Mouse (Mus musculus) kidney, embryonic 14.5 days (tissue): ENCODE results near the gene Dlec1. TPM values are rescaled to one million over a fixed set of nuclear protein-coding genes. Genes with fewer than 3 reads are reported as not detected.
A peak's percentile ranks its signal among the peaks of the same experiment; 100 is the strongest.

Experiments used
- ATAC-seq: fragments of 200-750 bp; cut with Nextera tagmentation; 2 replicates; pipeline ENCODE4 v1.8.0; 2017; ENCODE audit warnings: moderate number of reproducible peaks, mild to moderate bottlenecking, moderate TSS enrichment, moderate library complexity; ENCODE audit not compliant: low FRiP score, low TSS enrichment
- H3K27ac ChIP-seq: fragments of 300-500 bp; sonication (generic); 2 replicates; pipeline ENCODE4 v1.5.1; 2014; ENCODE audit warnings: low read depth, mild to moderate bottlenecking, low read length, moderate library complexity, mixed read lengths
- H3K27me3 ChIP-seq: fragments of 300-500 bp; sonication (generic); 2 replicates; pipeline ENCODE4 v1.6.1; 2014; ENCODE audit warnings: mild to moderate bottlenecking, low read length; ENCODE audit not compliant: control insufficient read depth, insufficient read depth
- H3K36me3 ChIP-seq: fragments of 300-500 bp; sonication (generic); 2 replicates; pipeline ENCODE4 v1.6.1; 2014; ENCODE audit warnings: low read length, mixed read lengths; ENCODE audit not compliant: control insufficient read depth, insufficient read depth
- H3K4me1 ChIP-seq: fragments of 300-500 bp; sonication (generic); 2 replicates; pipeline ENCODE4 v1.6.1; 2014; ENCODE audit warnings: low read length, mixed read lengths; ENCODE audit not compliant: control insufficient read depth, insufficient read depth
- H3K4me2 ChIP-seq: fragments of 300-500 bp; sonication (generic); replicated peaks from 2 replicates; pipeline ENCODE4 v1.6.1; 2014; ENCODE audit warnings: low read depth, mild to moderate bottlenecking, low read length
- H3K4me3 ChIP-seq: fragments of 300-500 bp; sonication (generic); 2 replicates; pipeline ENCODE4 v1.5.1; 2014; ENCODE audit warnings: mild to moderate bottlenecking, low read length
- H3K9ac ChIP-seq: fragments of 300-500 bp; sonication (generic); 2 replicates; pipeline ENCODE4 v1.6.1; 2014; ENCODE audit warnings: low read depth, mild to moderate bottlenecking, low read length, moderate library complexity
- H3K9me3 ChIP-seq: fragments of 300-500 bp; sonication (generic); 2 replicates; pipeline ENCODE4 v1.6.1; 2016; ENCODE audit warnings: low read length; ENCODE audit not compliant: control insufficient read depth
- WGBS: fragments of 180-500 bp; shearing (Covaris S2); extraction: QIAGEN DNeasy Blood & Tissue Kit; methylation state at CpG from one replicate; pipeline ENCODE4 v1.1.7; 2014; 5-methylcytosine and 5-hydroxymethylcytosine counted together
- polyA plus RNA-seq: library from polyadenylated mRNA; unstranded; fragments of >200 nt; fragmentation: Nextera tagmentation; extraction: Ambion mirVana; gene quantifications from 2 replicates; pipeline ENCODE4 v1.2.1, GENCODE M21; 2014

Dlec1 gene
- polyA plus RNA-seq, 1 experiment from 2014 or later: 3.2 TPM

DNA sequence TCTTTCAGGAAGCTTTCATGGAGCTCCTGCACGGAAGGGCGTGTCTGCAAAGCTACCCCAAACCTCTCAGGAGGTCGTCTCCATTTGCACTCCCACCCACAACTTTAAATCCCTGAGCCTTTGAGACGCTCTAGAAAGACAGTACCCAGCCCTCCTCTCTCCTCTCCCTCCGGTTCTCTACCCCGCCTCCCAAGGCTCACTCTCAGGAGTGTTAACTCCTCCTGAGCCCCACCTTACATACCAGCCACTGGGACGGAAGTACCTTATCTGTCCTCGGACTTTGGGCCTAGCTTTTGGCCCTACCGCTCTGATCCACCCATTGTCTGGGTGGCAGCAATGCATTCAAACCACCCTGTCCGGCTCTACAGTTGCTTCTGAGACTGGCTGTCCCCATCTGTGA lies 18.3 kb upstream of the Dlec1 start:
- Histone ChIP-seq H3K4me3 (no peak overlapping the region), H3K4me1 (peaks cover 21% of the 10 kb centered on the region), H3K27ac (no peak overlapping the region), H3K36me3 (no peaks in the 10 kb centered on the region), H3K27me3 (no peaks in the 10 kb centered on the region), H3K4me2 (no peak overlapping the region), H3K9ac (no peak overlapping the region), H3K9me3 (no peaks in the 10 kb centered on the region)
- WGBS: 77% methylated on average over 10 of the region's 10 CpGs
- no peak for ATAC-seq

DNA sequence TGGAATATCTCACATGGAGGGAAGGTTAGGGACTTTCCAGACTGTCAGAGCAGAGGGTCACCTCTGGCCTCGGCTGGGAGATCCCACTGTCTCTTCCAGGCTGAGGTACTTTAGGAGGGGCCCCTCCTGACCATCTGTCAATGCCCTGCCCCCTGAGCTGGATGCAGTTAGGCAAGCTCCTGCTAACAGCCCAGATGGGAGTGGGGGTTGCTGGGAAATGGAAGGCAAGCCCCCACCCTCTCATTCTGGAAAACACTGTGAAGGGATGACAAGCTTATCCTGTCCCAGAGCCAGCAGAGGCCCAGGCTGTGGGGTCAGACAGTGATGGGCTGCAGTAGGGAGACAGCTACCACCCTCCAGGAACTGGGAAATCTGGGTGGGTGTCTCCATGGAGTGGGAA lies 15.8 kb upstream of the Dlec1 start:
- no peak overlapping the region for H3K27ac ChIP-seq
- H3K27me3 ChIP-seq: peaks cover under 1% of the 10 kb centered on the region; the same call in 1 of the 2 replicates
- no peak for ATAC-seq
- no peaks in the 10 kb centered on the region for H3K36me3 ChIP-seq
- no peak overlapping the region for H3K4me3 ChIP-seq
- H3K4me1 ChIP-seq: peaks cover 24% of the 10 kb centered on the region
- WGBS: 8% methylated on average over 1 of the region's 1 CpGs
- H3K9me3 ChIP-seq: no peaks in the 10 kb centered on the region
- no peak overlapping the region for H3K9ac ChIP-seq
- no peak overlapping the region for H3K4me2 ChIP-seq

DNA sequence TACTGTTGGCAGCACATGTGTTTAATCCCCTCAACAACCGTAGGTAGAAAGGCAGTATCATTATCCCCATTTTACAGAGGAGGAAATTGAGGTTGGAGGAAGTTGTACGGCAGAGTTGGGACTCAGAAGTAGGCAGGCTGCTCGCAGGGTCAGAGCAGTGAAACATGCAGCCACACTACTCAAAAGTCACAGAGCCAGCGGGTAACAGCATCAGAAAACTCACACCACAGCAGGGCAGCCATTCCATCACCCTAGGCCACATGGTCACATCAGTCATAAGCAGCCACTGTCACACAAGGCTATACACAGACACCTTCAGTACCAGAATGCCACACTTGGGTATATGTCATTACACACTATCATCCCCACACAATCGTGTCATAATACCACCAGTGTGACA lies 15.0 kb upstream of the Dlec1 start:
- Histone ChIP-seq H3K9me3 (no peaks in the 10 kb centered on the region), H3K27me3 (peaks cover 4% of the 10 kb centered on the region; the same call in 1 of the 2 replicates), H3K36me3 (no peaks in the 10 kb centered on the region), H3K27ac (no peak overlapping the region), H3K4me1 (peaks cover 27% of the 10 kb centered on the region), H3K4me3 (no peak overlapping the region), H3K9ac (no peak overlapping the region), H3K4me2 (peak overlapping the region; percentile 55; the same call in 1 of the 2 replicates)
- no peak for ATAC-seq
- WGBS: 82% methylated on average over 5 of the region's 5 CpGs

DNA sequence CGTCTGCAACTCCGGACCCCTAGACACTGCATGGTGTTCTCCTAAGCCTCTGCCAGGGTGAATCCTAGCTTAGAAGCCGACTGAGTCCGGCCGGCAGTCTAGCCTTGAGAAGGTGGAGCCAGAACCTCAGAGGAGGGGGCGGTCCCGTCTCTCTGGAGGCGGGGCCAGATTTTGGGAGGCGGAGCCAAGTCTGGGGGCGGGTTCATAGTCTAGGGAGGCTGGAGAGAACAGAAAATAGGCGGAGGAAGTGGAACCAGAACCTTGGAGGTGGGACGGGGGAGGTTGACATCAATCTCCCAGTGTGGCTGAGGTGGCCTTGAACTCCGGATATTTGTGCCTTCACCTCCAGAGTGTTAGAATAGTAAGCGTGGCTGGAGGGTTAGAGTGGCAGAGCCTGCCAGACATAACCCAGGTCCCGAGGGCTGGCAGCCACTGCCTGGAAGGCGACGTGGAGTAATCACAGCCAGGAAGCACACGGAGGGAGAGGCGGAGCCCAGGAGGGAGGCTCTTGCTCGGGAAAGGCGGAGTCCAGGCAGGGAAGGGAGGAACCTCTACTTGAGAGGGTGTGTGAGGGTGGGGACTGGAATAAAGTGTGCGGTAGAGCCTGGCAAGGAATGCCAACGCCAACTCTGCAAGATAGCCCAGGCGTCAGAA lies 14.0 kb upstream of the Dlec1 start:
- H3K9ac ChIP-seq: 0 out of 2 replicates have a peak overlapping the region, but pooled peaks have one; percentile 25
- H3K9me3 ChIP-seq: no peaks in the 10 kb centered on the region
- peak overlapping the region; percentile 55 for H3K4me2 ChIP-seq
- ATAC-seq: peak; percentile 86
- peak overlapping the region; percentile 43 for H3K4me3 ChIP-seq
- peaks cover 26% of the 10 kb centered on the region for H3K4me1 ChIP-seq
- peak overlapping the region; percentile 76 for H3K27ac ChIP-seq
- H3K27me3 ChIP-seq: peaks cover 4% of the 10 kb centered on the region; the same call in 1 of the 2 replicates
- no peaks in the 10 kb centered on the region for H3K36me3 ChIP-seq
- under 1% methylated on average over 24 of the region's 24 CpGs for WGBS

DNA sequence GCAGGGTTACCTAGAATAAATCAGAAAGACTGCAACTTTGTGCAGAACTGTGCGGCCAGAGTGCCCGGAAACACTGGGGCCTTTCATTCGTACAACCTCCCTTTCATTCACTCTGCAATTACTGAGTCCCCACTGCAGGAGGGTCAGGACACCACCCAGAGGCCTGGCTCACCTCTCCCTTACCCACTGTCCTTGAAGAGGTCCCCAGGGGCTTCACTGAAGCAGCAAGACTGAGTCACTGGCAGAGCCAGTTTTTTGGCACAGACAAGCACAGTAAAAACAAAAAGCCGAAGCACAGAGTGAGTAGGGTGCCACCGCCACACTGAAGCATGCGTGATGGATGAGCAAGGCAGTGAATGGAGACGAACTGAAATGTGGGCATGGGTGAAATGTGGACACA lies 12.8 kb upstream of the Dlec1 start:
- no peak overlapping the region for H3K4me2 ChIP-seq
- no peak overlapping the region for H3K27ac ChIP-seq
- 69% methylated on average over 7 of the region's 7 CpGs for WGBS
- H3K4me1 ChIP-seq: peaks cover 26% of the 10 kb centered on the region
- H3K27me3 ChIP-seq: peaks cover 4% of the 10 kb centered on the region; the same call in 1 of the 2 replicates
- no peak overlapping the region for H3K9ac ChIP-seq
- ATAC-seq: no peak
- no peaks in the 10 kb centered on the region for H3K9me3 ChIP-seq
- no peak overlapping the region for H3K4me3 ChIP-seq
- H3K36me3 ChIP-seq: no peaks in the 10 kb centered on the region

DNA sequence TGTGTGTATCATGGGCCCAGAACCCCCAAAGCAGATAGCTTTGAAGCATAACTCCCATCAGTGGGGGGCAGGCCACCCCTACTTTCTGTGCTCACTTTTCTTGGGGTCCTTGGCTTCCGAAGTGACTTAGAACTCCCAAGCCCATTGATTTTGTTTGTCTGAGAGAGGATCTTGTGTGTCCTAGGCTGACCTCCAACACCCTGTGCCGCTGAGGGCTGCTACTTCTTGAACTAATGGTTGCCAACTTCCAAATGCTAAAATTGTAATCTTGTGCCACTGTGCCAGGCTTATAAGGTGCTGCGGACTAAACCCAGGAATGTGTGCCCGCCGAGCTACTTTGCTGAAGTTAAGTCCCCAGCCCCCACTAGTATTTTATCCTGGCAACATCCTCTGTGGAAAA lies 11.8 kb upstream of the Dlec1 start:
- H3K4me1 ChIP-seq: peaks cover 20% of the 10 kb centered on the region
- no peak for ATAC-seq
- H3K36me3 ChIP-seq: no peaks in the 10 kb centered on the region
- H3K4me3 ChIP-seq: no peak overlapping the region
- H3K9me3 ChIP-seq: no peaks in the 10 kb centered on the region
- peaks cover 4% of the 10 kb centered on the region; the same call in 1 of the 2 replicates for H3K27me3 ChIP-seq
- 96% methylated on average over 5 of the region's 5 CpGs for WGBS
- no peak overlapping the region for H3K4me2 ChIP-seq
- H3K27ac ChIP-seq: no peak overlapping the region
- no peak overlapping the region for H3K9ac ChIP-seq

DNA sequence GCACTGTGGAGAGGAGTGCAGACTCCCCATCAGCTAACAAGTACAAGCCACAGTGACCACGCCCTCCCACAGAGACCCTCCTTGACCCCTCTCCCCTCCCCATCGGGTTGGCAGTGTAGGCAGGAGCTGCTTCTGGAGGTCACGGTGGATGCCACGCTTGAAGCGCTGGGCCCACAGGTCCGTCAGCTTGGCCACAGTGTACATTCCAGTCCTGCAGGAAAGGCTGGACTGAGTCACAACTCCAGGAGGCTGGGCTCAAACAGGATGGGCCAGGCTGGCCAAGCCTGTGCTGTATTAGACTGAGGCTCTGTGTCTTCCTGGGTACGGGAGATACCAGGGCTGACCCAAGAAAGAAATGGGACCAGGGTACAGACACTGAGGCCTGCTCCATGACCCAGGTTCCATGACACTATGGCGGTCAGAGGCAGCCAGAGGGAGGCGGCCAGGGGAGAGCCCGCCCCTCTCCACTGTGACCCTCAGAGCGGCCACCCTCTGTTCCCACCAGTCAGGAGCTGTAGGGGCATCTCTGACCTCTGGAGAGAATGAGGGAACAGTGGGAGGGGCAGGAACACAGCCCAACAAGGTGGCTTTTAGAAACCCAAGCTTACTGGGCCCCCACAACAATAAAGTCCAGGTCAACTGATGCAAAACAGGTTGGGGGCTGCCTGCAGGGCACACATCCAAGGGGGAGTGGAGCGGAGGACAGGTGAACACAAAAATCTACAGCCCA lies 10.5 kb upstream of the Dlec1 start:
- peaks cover 20% of the 10 kb centered on the region for H3K4me1 ChIP-seq
- peaks cover 4% of the 10 kb centered on the region; the same call in 1 of the 2 replicates for H3K27me3 ChIP-seq
- no peak overlapping the region for H3K9ac ChIP-seq
- WGBS: 57% methylated on average over 12 of the region's 12 CpGs
- H3K36me3 ChIP-seq: no peaks in the 10 kb centered on the region
- H3K4me2 ChIP-seq: peak overlapping the region; percentile 80
- no peaks in the 10 kb centered on the region for H3K9me3 ChIP-seq
- no peak for ATAC-seq
- H3K27ac ChIP-seq: no peak overlapping the region
- no peak overlapping the region for H3K4me3 ChIP-seq

DNA sequence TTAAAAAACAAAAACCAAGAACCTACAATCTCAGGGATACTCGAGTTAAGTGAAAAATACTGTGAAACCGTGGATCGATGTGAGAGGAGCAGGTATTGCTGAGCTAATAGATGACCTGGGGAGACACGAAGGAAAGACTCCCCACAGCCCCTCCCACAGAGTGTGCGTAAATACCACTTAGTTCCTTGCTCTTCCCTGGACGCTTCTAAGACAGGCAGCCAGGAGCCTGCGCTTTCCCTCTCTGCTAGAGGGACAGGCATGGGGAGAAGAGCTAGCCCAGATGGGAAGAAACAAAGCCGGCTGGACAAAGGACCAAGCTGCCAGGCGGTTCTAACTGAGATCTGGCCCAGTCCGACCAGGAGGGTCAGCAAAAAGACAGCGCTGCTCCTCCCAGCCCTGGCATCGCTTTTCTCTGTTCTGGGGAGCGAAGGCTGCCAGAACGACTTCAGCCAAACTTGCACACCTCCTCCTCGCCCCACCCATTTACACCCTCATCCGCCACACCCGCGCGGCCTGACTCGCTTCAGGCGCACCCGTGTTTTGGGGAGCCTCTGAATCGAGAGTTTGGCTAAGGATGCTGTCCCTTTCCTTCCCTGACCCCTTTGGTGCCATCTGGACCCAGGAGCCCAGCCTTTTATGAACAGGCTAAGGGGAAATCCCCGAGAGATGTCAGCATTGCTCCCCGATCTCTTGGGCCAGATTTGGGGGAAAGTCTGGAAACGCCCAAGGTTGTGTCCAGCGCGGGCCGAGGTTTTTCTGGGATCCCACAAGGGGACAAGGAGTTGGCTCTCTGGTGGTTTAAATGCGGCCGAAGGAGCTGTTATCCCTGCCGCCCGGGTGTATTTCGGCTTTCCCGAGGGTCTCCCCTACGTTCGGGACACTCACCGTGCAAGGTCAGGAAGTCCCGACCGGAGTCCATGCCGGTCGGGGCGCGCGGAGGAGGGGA lies 9.5 kb upstream of the Dlec1 start:
- H3K4me3 ChIP-seq: peak overlapping the region; percentile 53
- no peaks in the 10 kb centered on the region for H3K36me3 ChIP-seq
- peaks cover 15% of the 10 kb centered on the region for H3K4me1 ChIP-seq
- peak overlapping the region; percentile 46 for H3K9ac ChIP-seq
- H3K27ac ChIP-seq: no peak overlapping the region
- no peaks in the 10 kb centered on the region for H3K9me3 ChIP-seq
- no peak for ATAC-seq
- H3K4me2 ChIP-seq: peak overlapping the region; percentile 80
- peaks cover 4% of the 10 kb centered on the region; the same call in 1 of the 2 replicates for H3K27me3 ChIP-seq
- WGBS: 3% methylated on average over 45 of the region's 45 CpGs
